Mouse (Mus musculus) liver, embryonic 12.5 days (tissue): ENCODE data around the gene Trappc13. TPM values are rescaled to one million over a fixed set of nuclear protein-coding genes. Genes with fewer than 3 reads are reported as not detected.
"Not testable (repeated sequence)": the region's sequence is repeated elsewhere in the genome, so short reads cannot be mapped to it uniquely, and the experiment has no call there.

Source experiments
- ATAC-seq: fragments of 200-750 bp; cut with Nextera tagmentation; 2 replicates; pipeline ENCODE4 v1.8.0; 2017; ENCODE audit warnings: moderate number of reproducible peaks, mild to moderate bottlenecking, moderate library complexity
- H3K27ac ChIP-seq: fragments of 300-500 bp; sonication (generic); 2 replicates; pipeline ENCODE4 v1.5.1; 2016; ENCODE audit warnings: mild to moderate bottlenecking
- H3K27me3 ChIP-seq: fragments of 300-500 bp; sonication (generic); replicated peaks from 2 replicates; pipeline ENCODE4 v1.6.1; 2016; ENCODE audit warnings: mild to moderate bottlenecking, moderate library complexity
- H3K36me3 ChIP-seq: fragments of 300-500 bp; sonication (generic); 2 replicates; pipeline ENCODE4 v1.6.1; 2016; ENCODE audit warnings: mild to moderate bottlenecking, moderate library complexity
- H3K4me1 ChIP-seq: fragments of 300-500 bp; sonication (generic); 2 replicates; pipeline ENCODE4 v1.6.1; 2016
- H3K4me2 ChIP-seq: fragments of 300-500 bp; sonication (generic); 2 replicates; pipeline ENCODE4 v1.6.1; 2016; ENCODE audit warnings: mild to moderate bottlenecking, moderate library complexity
- H3K4me3 ChIP-seq: fragments of 300-500 bp; sonication (generic); 2 replicates; pipeline ENCODE4 v1.5.1; 2016; ENCODE audit warnings: mild to moderate bottlenecking, moderate library complexity
- H3K9ac ChIP-seq: fragments of 300-500 bp; sonication (generic); 2 replicates; pipeline ENCODE4 v1.6.1; 2016; ENCODE audit warnings: mild to moderate bottlenecking, moderate library complexity
- H3K9me3 ChIP-seq: fragments of 300-500 bp; sonication (generic); replicated peaks from 2 replicates; pipeline ENCODE4 v1.6.1; 2016; ENCODE audit warnings: mild to moderate bottlenecking, moderate library complexity
- WGBS: fragments of 180-500 bp; shearing (Covaris S2); methylation state at CpG from one replicate; pipeline ENCODE4 v1.1.7; 2016; ENCODE audit not compliant: insufficient replicate concordance; 5-methylcytosine and 5-hydroxymethylcytosine counted together
- polyA plus RNA-seq: library from polyadenylated mRNA; unstranded; fragments of >200 nt; fragmentation: Nextera tagmentation; extraction: Ambion mirVana; gene quantifications from 2 replicates; pipeline ENCODE4 v1.2.1, GENCODE M21; 2016

Gene Trappc13
- 39.5 and 42.6 TPM in 2 replicates for polyA plus RNA-seq

DNA sequence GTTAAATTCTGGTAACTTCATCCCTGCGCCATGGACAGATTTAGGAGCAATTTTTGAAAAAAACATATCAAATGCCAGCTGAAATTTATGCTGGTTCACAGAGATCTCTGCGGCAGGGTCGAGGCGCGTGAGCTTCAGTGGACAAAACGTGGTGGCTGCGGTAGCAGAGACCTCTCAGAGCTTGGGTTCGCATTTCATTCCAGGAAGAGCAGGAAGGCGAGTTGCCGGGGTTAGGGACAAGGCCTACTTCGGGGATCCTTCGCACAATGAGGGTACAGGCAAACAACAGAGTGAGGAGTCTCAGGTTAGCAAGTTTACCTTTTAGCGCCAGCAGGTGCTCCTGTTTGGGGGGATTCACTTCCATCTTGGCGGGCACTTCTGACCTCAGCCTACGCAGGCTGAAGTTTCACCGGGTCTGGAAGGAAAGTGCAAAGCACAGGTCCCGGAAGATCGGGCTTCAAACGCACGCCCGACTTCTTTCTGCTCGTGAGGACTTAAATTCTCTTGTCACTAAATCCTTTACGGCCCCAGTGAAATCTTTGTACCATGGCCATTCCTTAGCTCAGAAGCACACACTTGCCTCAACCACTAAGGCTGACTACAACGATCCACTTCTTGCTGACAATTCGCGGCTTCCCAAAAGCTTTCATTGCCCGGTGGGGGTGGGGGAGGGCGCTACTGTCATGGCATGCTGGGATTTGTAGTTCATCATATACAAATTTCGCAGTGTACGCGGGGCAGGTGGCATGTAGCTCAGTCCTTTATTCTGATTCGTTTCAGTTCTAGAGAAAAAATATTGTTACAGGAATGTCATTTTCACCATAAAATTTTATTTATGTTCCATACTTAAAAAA is at the start of gene Trappc13:
Gene Trappc13 (minus strand): TSS at position 674 of the 854 bp plus-strand sequence.
- peak within 1 kb of the TSS; percentile 74 for H3K4me3 ChIP-seq
- peaks cover 33% of the 10 kb centered on the region for H3K36me3 ChIP-seq
- peak; percentile 85 for ATAC-seq
- H3K9ac ChIP-seq, result peak within 1 kb of the TSS; percentile 82
- peaks cover 28% of the 10 kb centered on the region for H3K4me1 ChIP-seq
- H3K4me2 ChIP-seq, result peak within 1 kb of the TSS; percentile 81
- H3K27ac ChIP-seq, result peak within 1 kb of the TSS; percentile 94
- H3K9me3 ChIP-seq, result no peaks in the 10 kb centered on the region
- under 1% methylated on average over 32 of the region's 32 CpGs for WGBS
- H3K27me3 ChIP-seq, result no peaks in the 10 kb centered on the region

DNA sequence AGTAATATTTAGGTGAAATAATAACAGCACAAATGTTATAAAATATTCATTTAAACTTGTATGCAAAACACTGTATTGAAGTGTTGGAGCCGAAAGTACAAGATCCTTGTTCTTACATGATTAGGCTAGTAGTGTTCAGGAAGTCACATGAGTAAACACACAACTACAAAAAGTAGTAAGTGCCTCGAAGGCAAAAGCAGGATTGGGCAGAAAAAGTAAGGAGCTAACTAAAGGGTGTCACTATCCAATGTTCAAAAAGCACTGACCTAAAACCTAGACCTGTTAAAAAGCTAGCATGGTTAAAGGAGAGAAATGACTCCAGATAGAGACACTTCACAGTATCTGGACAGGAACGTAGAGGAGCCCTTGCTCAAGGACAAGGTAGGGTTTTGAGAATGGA is 49.2 kb upstream of the Trappc13 start:
- H3K4me1 ChIP-seq, result peaks cover 22% of the 10 kb centered on the region
- 32% methylated on average over 3 of the region's 3 CpGs for WGBS
- peak overlapping the region; percentile 97; the same call in 1 of the 2 replicates for H3K27ac ChIP-seq
- peak overlapping the region; percentile 81 for H3K4me3 ChIP-seq
- H3K9me3 ChIP-seq, result no peaks in the 10 kb centered on the region
- H3K36me3 ChIP-seq, result peaks cover 25% of the 10 kb centered on the region
- peak overlapping the region; percentile 87 for H3K9ac ChIP-seq
- no peak for ATAC-seq
- no peaks in the 10 kb centered on the region for H3K27me3 ChIP-seq
- peak overlapping the region; percentile 88 for H3K4me2 ChIP-seq

GRCm38 (mm10) chr13:104204313-104204712 is 26.0 kb upstream of the Trappc13 start:
- Histone ChIP-seq H3K27me3 (no peaks in the 10 kb centered on the region), H3K27ac (no peak overlapping the region), H3K9me3 (no peaks in the 10 kb centered on the region), H3K36me3 (peaks cover 55% of the 10 kb centered on the region), H3K4me2 (no peak overlapping the region), H3K4me1 (no peaks in the 10 kb centered on the region), H3K4me3 (no peak overlapping the region), H3K9ac (no peak overlapping the region)
- WGBS, result 66% methylated on average over 1 of the region's 1 CpGs
- no peak for ATAC-seq

DNA sequence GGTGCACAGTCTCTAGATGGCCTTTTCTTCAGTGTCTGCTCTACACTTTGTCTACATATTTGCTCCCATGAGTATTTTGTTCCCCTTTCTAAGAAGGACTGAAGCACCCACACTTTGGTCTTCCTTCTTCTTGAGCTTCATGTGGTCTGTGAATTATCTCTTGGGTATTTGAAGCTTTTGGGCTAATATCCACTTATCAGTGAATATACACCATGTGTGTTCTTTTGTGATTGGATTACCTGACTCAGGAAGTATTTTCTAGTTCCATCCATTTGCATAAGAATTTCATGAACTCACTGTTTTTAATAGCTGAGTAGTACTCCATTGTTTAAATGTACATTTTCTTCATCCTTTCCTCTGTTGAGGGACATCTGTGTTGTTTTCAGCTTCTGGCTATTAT is 17.6 kb upstream of the Trappc13 start:
- not testable (repeated sequence) for H3K27ac ChIP-seq, H3K9me3 ChIP-seq, H3K4me3 ChIP-seq, H3K9ac ChIP-seq, H3K4me2 ChIP-seq, ATAC-seq, H3K27me3 ChIP-seq
- Histone ChIP-seq H3K4me1 (peaks cover 11% of the 10 kb centered on the region), H3K36me3 (peaks cover 64% of the 10 kb centered on the region)

GRCm38 (mm10) chr13:104187357-104187756 is 9.1 kb upstream of the Trappc13 start:
- Histone ChIP-seq H3K4me1 (no peaks in the 10 kb centered on the region), H3K9me3 (no peaks in the 10 kb centered on the region), H3K4me2 (no peak overlapping the region), H3K9ac (no peak overlapping the region), H3K27me3 (no peaks in the 10 kb centered on the region), H3K27ac (no peak overlapping the region), H3K36me3 (peaks cover 79% of the 10 kb centered on the region), H3K4me3 (no peak overlapping the region)
- ATAC-seq, result no peak
- WGBS, result 81% methylated on average over 4 of the region's 4 CpGs

GRCm38 (mm10) chr13:104179176-104179888 is 1.1 kb upstream of the Trappc13 start:
- WGBS, result 8% methylated on average over 13 of the region's 13 CpGs
- Histone ChIP-seq H3K27ac (peak overlapping the region; percentile 87), H3K4me1 (peaks cover 22% of the 10 kb centered on the region)

DNA sequence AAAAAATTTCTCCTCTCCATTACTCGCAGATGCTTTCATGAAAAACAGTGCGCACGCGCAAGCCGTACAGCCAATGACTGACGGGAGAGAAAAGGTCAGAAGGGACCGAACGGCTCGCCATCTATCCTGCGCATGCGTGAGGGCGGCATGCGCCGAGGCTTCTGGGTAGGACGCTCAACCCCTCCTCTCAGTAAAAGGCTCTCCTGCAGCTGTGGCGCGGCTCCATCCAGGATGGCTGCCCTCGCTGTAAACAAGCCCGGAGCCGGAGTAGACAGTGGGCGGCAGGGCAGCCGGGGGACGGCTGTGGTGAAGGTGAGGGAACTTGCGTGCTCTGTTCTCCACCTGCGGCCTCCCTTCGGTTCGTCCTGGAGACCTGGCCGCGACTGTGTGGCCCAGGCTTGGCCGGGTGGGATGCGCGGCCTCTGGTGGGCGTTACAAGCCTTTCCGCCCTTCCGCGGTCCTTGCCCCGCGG is 417 bp upstream of the Trappc13 start, which contains the start of gene Trim23:
Gene Trim23 (plus strand): TSS at position 148 of the 472 bp plus-strand sequence.
- Histone ChIP-seq H3K27ac (peak within 1 kb of the TSS; percentile 94), H3K9me3 (no peaks in the 10 kb centered on the region), H3K36me3 (peaks cover 38% of the 10 kb centered on the region), H3K4me3 (peak within 1 kb of the TSS; percentile 74), H3K27me3 (no peaks in the 10 kb centered on the region), H3K4me2 (peak within 1 kb of the TSS; percentile 81), H3K4me1 (peaks cover 25% of the 10 kb centered on the region), H3K9ac (peak within 1 kb of the TSS; percentile 82)
- under 1% methylated on average over 38 of the region's 38 CpGs for WGBS
- peak; percentile 98 for ATAC-seq

More at GRCm38 (mm10) chr13:104179176-104179888, 1.1 kb upstream of the Trappc13 start:
- peak overlapping the region; percentile 74 for H3K4me3 ChIP-seq
- H3K36me3 ChIP-seq, result peaks cover 41% of the 10 kb centered on the region
- ATAC-seq, result no peak; the same call in 1 of the 2 replicates
- H3K4me2 ChIP-seq, result peak overlapping the region; percentile 81
- H3K9ac ChIP-seq, result peak overlapping the region; percentile 82
- no peaks in the 10 kb centered on the region for H3K9me3 ChIP-seq
- H3K27me3 ChIP-seq, result no peaks in the 10 kb centered on the region

- peak overlapping the region; percentile 69 for H3K9ac ChIP-seq
Measured at GRCm38 (mm10) chr13:104176874-104177273, 1.4 kb downstream of the Trappc13 start.

DNA sequence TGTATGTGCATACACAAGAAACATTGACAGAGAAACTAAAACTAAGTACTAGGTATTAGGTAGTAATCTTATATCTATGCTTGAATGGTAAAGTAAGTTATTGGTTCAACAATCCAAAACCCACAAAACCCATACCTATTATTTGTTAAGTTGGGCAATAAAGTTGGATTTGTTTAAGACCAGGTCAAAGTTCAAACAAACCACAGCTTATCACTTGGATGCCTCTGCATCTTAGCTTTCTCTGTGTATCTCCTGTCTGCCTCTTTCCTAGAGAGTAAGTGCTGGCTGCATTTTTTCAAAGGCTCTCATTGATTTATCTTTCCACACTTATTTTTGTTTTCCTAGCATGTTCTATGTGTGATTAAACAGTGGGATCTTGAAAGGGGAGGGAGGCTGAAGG is 5.8 kb downstream of the Trappc13 start:
- ATAC-seq, result no peak; the same call in 1 of the 2 replicates
- H3K4me1 ChIP-seq, result peaks cover 36% of the 10 kb centered on the region
- H3K27me3 ChIP-seq, result no peaks in the 10 kb centered on the region
- H3K4me2 ChIP-seq, result 0 out of 2 replicates have a peak overlapping the region, but pooled peaks have one; percentile 6
- H3K4me3 ChIP-seq, result no peak overlapping the region
- no peak overlapping the region for H3K27ac ChIP-seq
- peaks cover 32% of the 10 kb centered on the region for H3K36me3 ChIP-seq
- H3K9ac ChIP-seq, result no peak overlapping the region
- no peaks in the 10 kb centered on the region for H3K9me3 ChIP-seq

More at GRCm38 (mm10) chr13:104176874-104177273, 1.4 kb downstream of the Trappc13 start:
- peak overlapping the region; percentile 74 for H3K4me3 ChIP-seq
- H3K4me1 ChIP-seq, result peaks cover 39% of the 10 kb centered on the region
- no peak for ATAC-seq
- no peak overlapping the region for H3K27ac ChIP-seq
- peaks cover 23% of the 10 kb centered on the region for H3K36me3 ChIP-seq
- WGBS, result 37% methylated on average over 3 of the region's 3 CpGs
- no peaks in the 10 kb centered on the region for H3K27me3 ChIP-seq
- H3K4me2 ChIP-seq, result peak overlapping the region; percentile 81
- no peaks in the 10 kb centered on the region for H3K9me3 ChIP-seq

DNA sequence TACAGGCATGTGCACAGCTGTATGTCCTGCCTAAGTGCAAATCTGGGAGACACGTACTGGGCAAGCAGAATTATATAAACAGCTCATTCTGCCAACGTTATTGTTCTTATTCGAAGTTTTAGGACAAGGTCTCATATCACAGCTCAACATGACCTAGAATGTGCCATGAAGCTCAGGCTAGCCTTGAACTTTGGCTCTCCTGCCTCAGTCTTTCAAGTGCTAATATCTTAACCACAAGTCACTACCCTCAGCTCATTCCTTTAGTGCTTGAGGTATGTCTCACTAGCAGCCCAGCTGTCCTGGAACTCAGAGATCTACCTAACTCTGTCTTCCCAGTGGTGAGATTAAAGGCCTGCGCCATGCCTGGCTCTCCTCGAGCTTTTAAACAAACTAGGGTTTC is 6.6 kb downstream of the Trappc13 start:
- peaks cover 39% of the 10 kb centered on the region for H3K36me3 ChIP-seq

DNA sequence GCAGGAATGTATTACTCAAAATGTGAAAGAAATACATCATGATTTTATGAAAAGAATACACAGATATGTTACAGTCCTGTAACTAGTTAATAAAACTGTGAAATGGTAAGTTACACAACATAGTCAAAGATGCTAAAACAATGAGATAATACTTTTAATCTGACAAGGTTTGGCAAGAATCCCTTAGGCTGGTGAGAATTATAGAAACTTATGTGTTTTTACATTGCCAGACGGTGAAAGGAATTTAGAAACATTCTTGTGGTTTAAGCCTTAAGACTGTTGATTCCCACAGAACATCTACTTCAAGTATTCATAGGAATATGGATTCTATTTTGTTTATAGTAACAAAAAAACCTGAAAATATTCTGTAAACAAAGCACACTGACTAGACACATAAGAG is 22.6 kb downstream of the Trappc13 start:
- H3K4me2 ChIP-seq, result no peak overlapping the region
- 88% methylated on average over 1 of the region's 1 CpGs for WGBS
- ATAC-seq, result no peak
- H3K27ac ChIP-seq, result no peak overlapping the region
- H3K9ac ChIP-seq, result no peak overlapping the region
- H3K27me3 ChIP-seq, result no peaks in the 10 kb centered on the region
- peaks cover 75% of the 10 kb centered on the region for H3K36me3 ChIP-seq
- no peaks in the 10 kb centered on the region for H3K9me3 ChIP-seq
- H3K4me3 ChIP-seq, result no peak overlapping the region
- H3K4me1 ChIP-seq, result no peaks in the 10 kb centered on the region

More for the DNA sequence above, 6.6 kb downstream of the Trappc13 start:
- H3K4me3 ChIP-seq, result no peak overlapping the region
- H3K4me1 ChIP-seq, result peaks cover 30% of the 10 kb centered on the region
- H3K27me3 ChIP-seq, result no peaks in the 10 kb centered on the region
- H3K27ac ChIP-seq, result no peak overlapping the region
- H3K4me2 ChIP-seq, result no peak overlapping the region
- no peaks in the 10 kb centered on the region for H3K9me3 ChIP-seq
- H3K9ac ChIP-seq, result no peak overlapping the region
- ATAC-seq, result no peak
- WGBS, result 84% methylated on average over 5 of the region's 5 CpGs

DNA sequence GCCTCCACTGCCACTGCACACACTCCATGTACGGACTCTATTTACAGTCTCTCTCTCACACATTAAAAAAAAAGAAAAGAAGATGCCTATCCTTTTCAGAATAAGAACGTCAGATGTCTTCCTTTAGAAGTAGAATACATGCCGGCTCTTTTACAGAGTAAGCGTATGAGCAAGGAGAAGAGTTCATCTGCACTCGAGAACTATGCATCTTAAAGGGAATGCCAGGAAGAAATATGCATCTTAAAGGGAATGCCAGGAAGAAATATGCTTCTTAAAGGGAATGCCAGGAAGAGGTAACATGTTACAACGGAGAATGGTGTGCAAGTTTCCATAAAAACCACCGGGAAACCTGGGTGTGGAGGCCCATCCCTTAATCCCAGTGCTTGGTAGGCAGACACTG is 23.2 kb downstream of the Trappc13 start:
- Histone ChIP-seq H3K27me3 (no peaks in the 10 kb centered on the region), H3K4me1 (no peaks in the 10 kb centered on the region), H3K9me3 (no peaks in the 10 kb centered on the region), H3K4me3 (no peak overlapping the region), H3K9ac (no peak overlapping the region), H3K36me3 (peaks cover 71% of the 10 kb centered on the region), H3K27ac (no peak overlapping the region), H3K4me2 (no peak overlapping the region)
- 84% methylated on average over 7 of the region's 7 CpGs for WGBS
- ATAC-seq, result no peak
